Mouse (Mus musculus) hindbrain, embryonic 10.5 days (tissue): ENCODE results near the gene Rnls. TPM values are rescaled to one million over a fixed set of nuclear protein-coding genes. Genes with fewer than 3 reads are reported as not detected.

ENCODE experiments used
- DNase-seq: peaks from one replicate; pipeline ENCODE4 v3.0.0-alpha.2; 2017; ENCODE audit warnings: low spot score
- H3K27ac ChIP-seq: fragments of 300-500 bp; sonication (generic); 2 replicates; pipeline ENCODE4 v1.5.1; 2016; ENCODE audit warnings: mild to moderate bottlenecking, moderate library complexity
- H3K27me3 ChIP-seq: fragments of 300-500 bp; sonication (generic); 2 replicates; pipeline ENCODE4 v1.6.1; 2016; ENCODE audit warnings: mild to moderate bottlenecking; ENCODE audit not compliant: poor library complexity, insufficient read depth, severe bottlenecking
- H3K36me3 ChIP-seq: fragments of 300-500 bp; sonication (generic); 2 replicates; pipeline ENCODE4 v1.6.1; 2016; ENCODE audit warnings: mild to moderate bottlenecking, moderate library complexity
- H3K4me1 ChIP-seq: fragments of 300-500 bp; sonication (generic); replicated peaks from 2 replicates; pipeline ENCODE4 v1.6.1; 2016; ENCODE audit warnings: mild to moderate bottlenecking
- H3K4me3 ChIP-seq: fragments of 300-500 bp; sonication (generic); 2 replicates; pipeline ENCODE4 v1.5.1; 2016; ENCODE audit warnings: mild to moderate bottlenecking, moderate library complexity
- H3K9me3 ChIP-seq: fragments of 300-500 bp; sonication (generic); 2 replicates; pipeline ENCODE4 v1.6.1; 2016; ENCODE audit warnings: mild to moderate bottlenecking, moderate library complexity
- WGBS: fragments of 180-500 bp; shearing (Covaris S2); methylation state at CpG from one replicate; pipeline ENCODE4 v1.1.7; 2016; 5-methylcytosine and 5-hydroxymethylcytosine counted together
- polyA plus RNA-seq: library from polyadenylated mRNA; unstranded; fragments of >200 nt; fragmentation: Nextera tagmentation; extraction: Ambion mirVana; gene quantifications from 2 replicates; pipeline ENCODE4 v1.2.1, GENCODE M21; 2016

Rnls gene
- polyA plus RNA-seq, 1 experiment from 2014 or later: 8.2 TPM

DNA sequence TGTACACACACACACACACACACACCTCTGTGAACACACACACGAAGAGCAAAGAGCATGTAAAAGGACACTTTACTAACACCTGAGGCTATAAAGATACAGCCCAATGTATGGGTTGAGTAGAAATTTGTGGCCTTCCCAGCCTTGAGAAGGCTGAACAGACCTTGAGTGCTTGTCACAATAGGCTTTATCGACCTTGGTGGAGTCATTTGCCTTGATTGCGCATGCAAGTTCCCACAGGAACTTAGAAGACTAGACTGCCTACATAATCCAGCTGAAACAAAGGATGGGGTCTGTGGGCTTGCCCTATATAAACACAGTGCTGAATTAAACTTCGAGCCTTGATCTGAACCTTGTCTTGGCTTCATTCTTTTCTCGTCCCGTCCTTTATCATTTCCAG, 288.2 kb downstream of the Rnls start:
- Histone ChIP-seq H3K36me3 (no peaks in the 10 kb centered on the region), H3K27ac (no peak overlapping the region), H3K4me1 (peaks cover 47% of the 10 kb centered on the region), H3K4me3 (no peak overlapping the region), H3K9me3 (no peaks in the 10 kb centered on the region), H3K27me3 (peaks cover 28% of the 10 kb centered on the region)
- DNase-seq: no peak
- 89% methylated on average over 6 of the region's 6 CpGs for WGBS

DNA sequence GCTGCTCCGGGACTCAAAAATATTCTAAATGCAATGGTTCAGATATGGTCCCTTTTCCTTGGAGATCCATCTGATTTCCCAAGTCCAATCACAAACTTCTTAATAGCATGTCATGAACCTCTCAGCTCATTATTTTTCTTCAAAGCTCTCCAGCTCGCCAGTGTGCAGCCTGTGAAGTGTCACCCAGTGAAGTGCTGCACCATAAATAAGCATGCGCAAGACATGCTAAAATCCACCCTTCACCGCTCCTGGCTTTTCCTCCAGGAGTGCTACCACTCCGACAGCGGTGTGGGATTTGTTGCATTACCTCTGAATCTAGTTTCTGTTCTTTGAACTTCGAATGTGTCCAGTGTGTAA, 289.3 kb downstream of the Rnls start:
- 86% methylated on average over 7 of the region's 7 CpGs for WGBS
- Histone ChIP-seq H3K27ac (no peak overlapping the region), H3K4me1 (peaks cover 50% of the 10 kb centered on the region), H3K27me3 (peaks cover 24% of the 10 kb centered on the region), H3K9me3 (no peaks in the 10 kb centered on the region), H3K4me3 (no peak overlapping the region), H3K36me3 (no peaks in the 10 kb centered on the region)
- no peak for DNase-seq

DNA sequence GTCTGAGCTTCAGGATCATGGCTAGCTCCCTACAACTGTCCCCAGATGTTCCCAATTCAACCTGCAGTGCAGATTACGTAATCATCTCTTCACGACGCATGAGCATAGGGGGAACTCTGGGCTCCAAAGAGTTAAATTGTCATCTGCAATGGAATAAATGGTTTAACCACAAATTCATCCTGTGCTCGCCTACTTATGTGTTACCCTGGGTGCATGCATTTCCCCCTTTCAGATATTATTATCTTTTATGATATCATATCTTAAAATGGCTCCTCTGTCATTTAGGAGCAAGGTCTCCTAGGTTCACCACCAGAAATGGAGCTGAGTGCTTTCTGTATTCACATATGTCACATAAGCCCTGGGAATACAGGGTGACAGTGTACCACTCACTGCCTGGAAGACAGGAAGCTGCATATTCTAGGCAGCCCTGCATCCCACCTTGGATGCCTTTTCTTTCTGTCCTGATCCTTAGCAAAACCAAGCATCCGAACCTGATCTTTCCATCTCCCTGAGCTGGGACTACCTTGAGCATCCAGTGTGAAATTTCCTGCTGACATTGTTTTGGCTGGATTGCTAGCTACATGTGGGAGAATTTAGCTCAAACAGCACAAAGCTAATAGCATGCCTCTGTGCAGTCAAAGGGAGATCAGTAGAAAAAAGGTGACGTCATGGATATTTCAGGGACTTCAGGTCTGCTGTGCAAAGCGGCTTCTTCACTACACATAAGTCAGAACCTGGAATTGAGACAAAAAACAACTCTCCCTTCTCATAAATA, 289.9 kb downstream of the Rnls start:
- Histone ChIP-seq H3K36me3 (no peaks in the 10 kb centered on the region), H3K27me3 (peaks cover 19% of the 10 kb centered on the region), H3K27ac (peak overlapping the region; percentile 4; the same call in 1 of the 2 replicates), H3K4me1 (peaks cover 54% of the 10 kb centered on the region), H3K9me3 (no peaks in the 10 kb centered on the region), H3K4me3 (no peak overlapping the region)
- 62% methylated on average over 7 of the region's 7 CpGs for WGBS
- no peak for DNase-seq

DNA sequence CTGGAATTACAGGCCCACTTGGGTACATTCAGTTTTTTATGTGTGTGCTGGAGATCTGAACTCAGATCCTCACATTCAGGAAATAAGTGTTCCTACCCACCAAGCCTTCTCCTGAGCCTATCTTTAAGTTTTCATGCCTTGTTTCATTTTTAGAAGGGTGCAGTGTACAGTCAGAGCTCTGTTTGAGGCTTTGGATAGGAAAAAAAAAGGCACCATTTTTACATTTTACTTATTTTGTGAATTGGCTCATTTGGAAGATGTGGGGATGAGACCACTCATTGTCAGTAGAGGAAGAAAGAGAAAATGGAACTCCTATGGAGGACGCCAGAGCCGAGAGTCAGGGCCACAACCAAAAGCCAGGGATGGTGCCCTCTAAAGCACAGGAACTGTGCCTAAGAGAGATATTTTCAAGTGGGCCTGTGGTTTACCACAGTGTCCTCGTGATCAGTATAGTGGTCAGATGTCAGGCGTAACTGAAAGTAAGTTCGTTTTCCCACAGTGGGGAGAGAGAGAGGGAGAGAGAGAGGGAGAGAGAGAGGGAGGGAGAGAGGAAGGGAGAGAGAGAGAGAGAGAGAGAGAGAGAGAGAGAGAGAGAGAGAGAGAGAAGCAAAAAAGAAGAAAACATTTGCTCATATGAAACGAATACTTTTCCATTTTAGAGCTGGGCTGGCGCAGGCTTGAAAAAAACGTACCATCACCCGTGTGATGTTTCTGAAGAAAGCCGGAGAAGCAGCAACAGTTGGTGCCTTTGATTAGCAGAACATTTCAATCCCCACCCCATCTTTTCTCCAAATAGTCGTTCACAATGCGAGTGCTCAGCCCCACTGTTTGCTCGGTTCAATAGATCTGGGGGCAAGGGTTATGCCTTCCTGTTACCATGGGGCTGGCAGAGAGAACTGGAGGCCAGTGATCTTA, 290.7 kb downstream of the Rnls start:
- Histone ChIP-seq H3K27ac (peak overlapping the region; percentile 4; the same call in 1 of the 2 replicates), H3K4me3 (no peak overlapping the region), H3K9me3 (no peaks in the 10 kb centered on the region), H3K36me3 (no peaks in the 10 kb centered on the region), H3K27me3 (peaks cover 19% of the 10 kb centered on the region), H3K4me1 (peaks cover 54% of the 10 kb centered on the region)
- peak; percentile 36 for DNase-seq
- WGBS: 33% methylated on average over 13 of the region's 13 CpGs

DNA sequence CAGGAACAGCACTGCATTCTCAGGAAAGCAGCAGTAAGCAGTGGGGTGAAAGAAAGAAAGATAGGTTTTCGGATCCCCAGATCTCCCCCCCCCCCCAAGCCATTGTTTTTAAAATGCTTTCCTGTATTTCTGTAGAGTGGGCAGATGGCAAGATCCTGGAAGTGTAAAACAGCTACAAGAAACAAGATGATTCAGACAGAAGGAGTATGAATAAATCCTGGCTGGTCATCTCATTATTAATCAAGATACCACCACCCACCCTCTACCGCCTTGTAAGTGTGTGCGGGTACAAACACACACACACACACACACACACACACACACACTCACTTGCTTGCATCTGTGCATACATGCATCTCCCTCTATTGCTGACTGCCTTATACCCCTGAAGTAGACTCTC, 291.5 kb downstream of the Rnls start:
- peaks cover 54% of the 10 kb centered on the region for H3K4me1 ChIP-seq
- no peaks in the 10 kb centered on the region for H3K9me3 ChIP-seq
- H3K4me3 ChIP-seq: no peak overlapping the region
- H3K27ac ChIP-seq: peak overlapping the region; percentile 25; the same call in 1 of the 2 replicates
- H3K36me3 ChIP-seq: no peaks in the 10 kb centered on the region
- DNase-seq: no peak
- WGBS: 81% methylated on average over 3 of the region's 3 CpGs
- H3K27me3 ChIP-seq: peaks cover 19% of the 10 kb centered on the region

DNA sequence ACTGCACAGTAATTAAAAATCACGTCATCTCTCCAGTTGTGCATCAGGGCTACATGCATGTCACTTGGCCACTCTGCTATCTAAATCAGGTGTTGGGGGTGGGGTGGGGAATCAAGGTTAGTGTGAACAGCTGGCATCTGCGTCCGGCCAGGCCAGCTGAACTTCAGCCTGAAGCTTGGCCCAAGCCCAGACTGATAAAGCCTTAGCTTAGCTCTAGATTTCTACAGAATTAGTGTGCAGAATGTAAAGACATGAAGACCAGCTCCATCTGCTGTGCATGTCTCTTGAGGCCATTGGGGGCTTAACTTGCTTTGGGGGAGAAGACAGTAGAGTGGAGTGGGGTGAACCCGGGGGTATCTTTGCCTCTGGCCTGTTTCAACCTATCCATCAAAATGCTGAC, 292.1 kb downstream of the Rnls start:
- H3K27me3 ChIP-seq: peaks cover 19% of the 10 kb centered on the region
- no peaks in the 10 kb centered on the region for H3K9me3 ChIP-seq
- peak overlapping the region; percentile 25; the same call in 1 of the 2 replicates for H3K27ac ChIP-seq
- H3K4me1 ChIP-seq: peaks cover 54% of the 10 kb centered on the region
- DNase-seq: no peak
- no peaks in the 10 kb centered on the region for H3K36me3 ChIP-seq
- H3K4me3 ChIP-seq: no peak overlapping the region
- 69% methylated on average over 4 of the region's 4 CpGs for WGBS

DNA sequence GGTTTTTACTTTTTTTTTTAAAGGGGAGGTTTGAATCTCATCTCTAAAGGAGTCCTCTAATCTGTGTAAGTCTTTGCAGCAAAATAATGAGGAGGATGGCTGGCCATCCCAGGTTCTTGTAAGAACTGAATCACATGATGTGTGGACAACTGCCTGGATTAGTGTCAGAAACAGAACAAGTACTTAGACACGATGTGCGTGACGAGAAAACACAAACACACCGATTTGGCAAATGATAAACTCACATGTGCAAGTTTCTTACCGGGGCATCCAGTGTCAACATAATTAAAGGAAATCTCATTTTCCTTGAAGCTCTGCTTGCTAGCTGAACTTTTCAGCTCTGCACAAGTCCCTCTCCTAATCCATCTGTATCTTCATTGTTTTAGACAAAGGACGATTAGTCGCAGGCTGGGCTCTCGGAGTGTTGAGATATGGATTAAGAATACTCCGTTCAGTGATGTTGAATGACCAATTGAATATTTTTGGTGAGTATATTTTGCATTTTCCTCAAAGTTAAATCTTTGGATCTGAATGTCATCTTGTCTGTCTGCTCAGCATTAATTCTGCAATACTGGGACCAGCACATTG, 292.8 kb downstream of the Rnls start:
- Histone ChIP-seq H3K4me3 (no peak overlapping the region), H3K27me3 (peaks cover 19% of the 10 kb centered on the region), H3K36me3 (no peaks in the 10 kb centered on the region), H3K27ac (no peak overlapping the region), H3K4me1 (peaks cover 54% of the 10 kb centered on the region), H3K9me3 (no peaks in the 10 kb centered on the region)
- WGBS: 63% methylated on average over 9 of the region's 9 CpGs
- no peak for DNase-seq

DNA sequence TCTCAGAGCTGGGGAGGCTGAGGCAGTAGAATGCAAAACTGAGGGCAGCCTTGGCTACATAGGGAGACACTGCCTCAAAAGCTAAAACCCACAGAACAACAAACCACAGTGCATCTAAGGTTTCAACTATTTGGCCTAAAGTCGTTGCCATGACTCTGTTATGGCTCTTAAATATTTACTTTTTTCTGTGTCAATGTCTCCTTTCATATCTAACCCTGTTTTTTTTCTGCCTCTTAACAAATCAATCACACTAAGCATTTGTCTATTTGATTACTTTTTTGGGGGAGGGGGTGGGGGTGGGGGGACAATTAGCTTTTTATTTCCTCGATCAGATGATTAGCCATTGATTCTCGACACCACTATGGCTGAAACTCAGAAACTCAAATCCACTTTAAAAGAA, 294.4 kb downstream of the Rnls start:
- Histone ChIP-seq H3K4me1 (peaks cover 49% of the 10 kb centered on the region), H3K36me3 (no peaks in the 10 kb centered on the region), H3K9me3 (no peaks in the 10 kb centered on the region), H3K4me3 (no peak overlapping the region), H3K27me3 (peaks cover 12% of the 10 kb centered on the region), H3K27ac (no peak overlapping the region)
- 41% methylated on average over 3 of the region's 3 CpGs for WGBS
- no peak for DNase-seq

DNA sequence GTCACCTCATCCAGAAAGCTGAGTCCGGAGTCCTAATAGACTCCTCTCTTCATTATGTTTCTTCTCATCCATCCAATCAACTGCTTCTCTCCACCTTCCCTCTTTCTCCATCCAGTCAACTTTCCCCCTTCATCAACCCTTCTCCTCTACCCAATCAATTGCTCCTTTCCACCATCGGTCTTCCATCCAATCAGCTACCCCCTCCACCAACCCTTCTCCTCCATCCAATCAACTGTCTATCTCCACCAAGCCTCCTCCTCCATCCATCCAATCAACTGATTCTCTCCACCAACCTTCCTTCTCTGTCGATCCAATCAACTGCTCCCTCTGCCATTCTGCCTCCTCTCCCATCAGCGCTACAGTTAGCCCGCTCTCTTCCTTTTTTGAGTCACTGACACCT, 295.5 kb downstream of the Rnls start:
- Histone ChIP-seq H3K27ac (no peak overlapping the region), H3K9me3 (no peaks in the 10 kb centered on the region), H3K36me3 (no peaks in the 10 kb centered on the region), H3K27me3 (peaks cover 12% of the 10 kb centered on the region; the same call in 1 of the 2 replicates), H3K4me3 (no peak overlapping the region), H3K4me1 (peaks cover 40% of the 10 kb centered on the region)
- no peak for DNase-seq
- WGBS: 95% methylated on average over 5 of the region's 5 CpGs

DNA sequence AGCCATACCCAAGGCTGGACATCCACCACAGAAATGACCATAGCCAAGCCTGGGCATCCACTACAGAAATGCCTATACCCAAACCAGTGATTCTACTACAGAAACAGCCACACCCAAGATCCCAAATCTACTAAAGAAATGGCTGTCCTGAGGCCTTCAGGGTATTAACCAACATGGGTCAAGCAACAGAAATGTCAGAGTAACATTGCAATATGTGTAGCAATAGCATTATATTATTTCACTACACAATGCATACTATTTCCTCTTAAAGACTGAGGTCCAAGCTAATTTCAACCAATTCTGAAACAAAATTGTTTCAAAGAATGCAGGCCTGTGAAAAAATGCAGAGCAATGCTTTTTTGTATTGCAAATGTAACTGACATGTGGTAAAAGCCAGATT, 299.5 kb downstream of the Rnls start:
- Histone ChIP-seq H3K4me1 (peaks cover 2% of the 10 kb centered on the region; the same call in 1 of the 2 replicates), H3K27ac (no peak overlapping the region), H3K4me3 (no peak overlapping the region), H3K9me3 (no peaks in the 10 kb centered on the region), H3K36me3 (no peaks in the 10 kb centered on the region), H3K27me3 (no peaks in the 10 kb centered on the region)
- DNase-seq: no peak

DNA sequence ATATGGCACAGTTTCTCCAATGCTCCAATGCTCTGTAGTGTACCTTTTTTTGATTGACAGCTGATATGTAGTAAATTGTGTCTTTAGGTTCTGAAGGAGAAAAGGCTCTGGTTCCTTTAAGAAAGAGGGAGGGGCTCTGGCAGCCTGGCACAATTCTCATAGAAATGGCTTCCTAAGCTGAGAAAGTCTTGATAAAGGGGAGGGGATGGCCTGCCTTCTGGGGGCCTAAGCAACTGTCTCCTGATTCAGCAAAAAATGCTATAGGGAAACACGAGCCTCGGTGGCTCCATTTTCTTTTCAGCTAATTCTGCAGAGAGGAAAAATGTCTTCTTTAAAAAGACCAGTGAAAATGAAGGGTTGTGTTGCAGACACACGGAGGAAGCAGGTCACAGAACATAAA, 300.8 kb downstream of the Rnls start:
- Histone ChIP-seq H3K4me3 (no peak overlapping the region), H3K27me3 (no peaks in the 10 kb centered on the region), H3K4me1 (no peaks in the 10 kb centered on the region), H3K9me3 (no peaks in the 10 kb centered on the region), H3K36me3 (no peaks in the 10 kb centered on the region), H3K27ac (no peak overlapping the region)
- WGBS: 54% methylated on average over 3 of the region's 3 CpGs
- no peak for DNase-seq

DNA sequence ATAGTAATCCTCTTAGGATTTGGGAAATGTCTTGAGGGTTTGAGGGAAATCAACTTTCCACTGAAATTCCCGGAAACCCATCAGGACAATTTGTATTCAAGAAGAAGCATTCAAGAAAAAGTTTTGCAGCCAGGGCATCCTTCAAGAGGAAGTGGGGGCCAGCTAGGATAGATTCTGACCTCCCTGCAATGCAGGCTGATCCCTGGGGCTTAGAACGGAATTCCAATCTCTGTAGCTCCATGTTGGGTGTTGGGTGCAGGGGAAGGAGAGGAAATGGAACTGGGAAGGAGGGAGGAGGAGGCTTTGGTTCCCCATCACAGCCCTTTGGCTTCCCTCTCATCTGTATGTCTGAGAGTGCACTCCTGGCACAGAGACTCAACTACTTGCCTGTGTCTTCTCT, 303.2 kb downstream of the Rnls start:
- H3K9me3 ChIP-seq: no peaks in the 10 kb centered on the region
- H3K4me3 ChIP-seq: no peak overlapping the region
- no peaks in the 10 kb centered on the region for H3K36me3 ChIP-seq
- H3K27me3 ChIP-seq: no peaks in the 10 kb centered on the region
- no peaks in the 10 kb centered on the region for H3K4me1 ChIP-seq
- no peak for DNase-seq
- no peak overlapping the region for H3K27ac ChIP-seq
- 80% methylated on average over 2 of the region's 2 CpGs for WGBS

DNA sequence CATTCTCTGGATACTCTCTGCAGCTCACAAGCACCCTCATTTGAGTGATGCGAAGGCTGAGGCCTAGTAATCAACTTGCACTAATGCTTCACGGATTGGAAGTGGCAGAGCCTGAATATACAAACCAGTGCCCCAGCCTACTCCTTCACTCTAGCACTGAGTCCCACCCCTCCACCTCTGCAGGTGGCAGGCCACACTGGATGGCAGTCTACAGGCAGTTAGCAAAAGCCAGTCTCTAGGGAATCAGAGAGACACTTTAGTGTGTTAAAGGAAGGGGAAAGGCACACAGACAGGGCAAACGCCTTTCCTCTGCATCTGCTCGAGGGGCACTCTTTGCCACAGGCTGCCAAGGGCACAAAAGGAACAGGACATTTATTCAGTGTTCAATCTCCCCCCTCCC, 304.1 kb downstream of the Rnls start:
- Histone ChIP-seq H3K36me3 (no peaks in the 10 kb centered on the region), H3K4me3 (no peak overlapping the region), H3K27me3 (no peaks in the 10 kb centered on the region), H3K9me3 (no peaks in the 10 kb centered on the region), H3K27ac (no peak overlapping the region), H3K4me1 (no peaks in the 10 kb centered on the region)
- DNase-seq: no peak
- WGBS: 70% methylated on average over 4 of the region's 4 CpGs
